Mouse (Mus musculus): ENCODE data around the gene Prkcb.

GRCm38 (mm10) chr7:122339476-122339875 lies 50.9 kb downstream of the Prkcb start:
- TF ChIP-seq MYOG (IDR thresholded peaks at IDR 0.05; ENCODE audit: control insufficient read depth, extremely low read depth, insufficient read length) (no peak), CTCF (IDR thresholded peaks at IDR 0.05; ENCODE audit: control insufficient read depth, insufficient read depth, insufficient read length) (no peak), USF1 (IDR thresholded peaks at IDR 0.05; ENCODE audit: low read depth) (no peak)
